Mouse (Mus musculus) lung, postnatal 14 days (tissue): ENCODE results near the gene Rbm38.
A peak's percentile ranks its signal among the peaks of the same experiment; 100 is the strongest.

Source experiments
- DNase-seq: peaks from one replicate; pipeline ENCODE4 v3.0.0; 2021

Gene Rbm38

DNA sequence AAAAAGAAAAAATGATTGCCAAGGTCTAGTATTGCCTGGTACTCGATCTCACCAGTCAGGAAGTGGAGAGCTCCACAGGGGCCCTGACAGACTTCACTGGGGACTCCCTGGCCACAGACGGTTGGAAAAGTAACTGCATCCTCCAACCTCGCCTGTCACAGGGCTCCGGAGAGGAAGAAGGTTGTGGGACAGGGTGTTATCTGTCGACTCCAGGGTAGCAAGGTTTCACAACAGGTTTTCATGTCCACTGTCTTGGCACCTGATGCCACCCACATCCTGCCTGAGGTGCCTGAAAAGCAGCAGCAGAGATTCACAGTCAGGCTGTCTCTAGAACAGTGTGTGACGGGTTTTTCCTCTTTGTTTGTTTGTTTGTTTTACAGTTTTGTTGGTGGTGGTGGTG lies 2.4 kb upstream of the Rbm38 start:
- no peak for DNase-seq

- no peak for DNase-seq
These were observed 1.7 kb upstream of the Rbm38 start for GRCm38 (mm10) chr2:173018618-173019017.

DNA sequence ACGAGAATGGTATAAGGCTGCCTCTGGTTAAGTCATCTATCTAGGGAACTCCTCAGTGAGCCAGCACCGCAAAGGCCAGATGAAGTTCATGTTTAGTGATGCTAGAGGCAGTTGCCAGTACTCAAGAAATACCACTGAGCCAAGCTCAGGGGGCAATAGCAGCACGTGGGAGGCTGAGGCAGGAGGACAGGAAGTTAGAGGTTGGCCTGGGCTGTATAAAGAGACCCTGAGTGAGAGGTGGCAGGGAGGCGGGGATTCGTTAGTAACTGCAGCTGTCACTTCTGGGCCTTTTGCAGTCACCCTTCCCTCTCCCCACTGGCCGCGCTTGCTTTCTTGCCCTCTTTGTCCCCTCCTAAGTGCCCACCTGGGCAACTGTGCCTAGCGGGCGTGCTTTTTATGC lies 976 bp upstream of the Rbm38 start:
- no peak for DNase-seq

GRCm38 (mm10) chr2:173019790-173020189 lies 508 bp upstream of the Rbm38 start:
- DNase-seq, result peak; percentile 93

- DNase-seq, result peak; percentile 95
These were observed 1.3 kb downstream of the Rbm38 start for GRCm38 (mm10) chr2:173021633-173022055.

GRCm38 (mm10) chr2:173022056-173022681 lies 1.9 kb downstream of the Rbm38 start:
- DNase-seq, result no peak

GRCm38 (mm10) chr2:173022813-173023212 lies 2.5 kb downstream of the Rbm38 start:
- no peak for DNase-seq

DNA sequence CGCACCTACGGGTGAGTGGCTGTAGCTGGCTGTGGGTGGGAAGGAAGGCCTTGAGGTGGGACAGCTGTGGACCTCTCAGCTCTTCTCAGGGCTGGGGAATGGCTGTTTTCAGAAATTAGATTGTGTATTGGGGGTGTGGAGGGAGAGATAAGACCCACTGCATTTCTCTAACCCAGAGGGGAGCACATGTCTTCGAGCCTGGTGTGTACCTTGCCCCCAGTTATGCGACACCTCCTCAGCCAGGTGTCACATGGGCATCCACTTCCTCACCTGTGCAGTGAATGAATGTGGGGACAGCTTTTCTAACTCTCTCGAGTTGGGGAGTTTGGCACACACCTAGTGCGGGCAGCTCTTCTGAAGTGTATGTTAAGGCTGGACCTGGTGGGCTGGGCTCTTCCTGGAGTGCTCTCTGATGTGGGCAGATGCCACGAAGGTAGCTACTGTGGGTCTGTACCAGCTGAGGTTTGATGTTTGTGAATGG lies 3.1 kb downstream of the Rbm38 start:
- no peak for DNase-seq

DNA sequence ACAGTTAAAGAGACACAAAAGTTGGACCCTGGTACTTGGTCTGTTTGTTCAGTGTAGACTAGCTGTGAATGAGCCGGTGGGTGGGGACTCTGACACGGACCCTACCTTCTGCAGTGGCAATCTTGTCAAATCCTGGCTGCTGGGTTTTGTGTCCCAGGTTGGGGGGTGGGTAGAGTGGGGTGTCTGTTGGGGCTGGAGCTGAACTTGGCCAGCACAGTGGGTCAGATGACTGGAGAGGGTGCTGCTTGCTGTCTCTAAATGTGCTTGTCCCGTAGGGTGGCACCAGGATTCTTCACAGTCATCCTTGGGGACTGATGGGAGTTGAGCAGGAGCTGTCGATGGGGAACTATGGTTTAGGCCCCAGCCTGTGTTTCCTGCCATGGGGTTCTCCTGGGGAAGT lies 3.7 kb downstream of the Rbm38 start:
- DNase-seq, result no peak

DNA sequence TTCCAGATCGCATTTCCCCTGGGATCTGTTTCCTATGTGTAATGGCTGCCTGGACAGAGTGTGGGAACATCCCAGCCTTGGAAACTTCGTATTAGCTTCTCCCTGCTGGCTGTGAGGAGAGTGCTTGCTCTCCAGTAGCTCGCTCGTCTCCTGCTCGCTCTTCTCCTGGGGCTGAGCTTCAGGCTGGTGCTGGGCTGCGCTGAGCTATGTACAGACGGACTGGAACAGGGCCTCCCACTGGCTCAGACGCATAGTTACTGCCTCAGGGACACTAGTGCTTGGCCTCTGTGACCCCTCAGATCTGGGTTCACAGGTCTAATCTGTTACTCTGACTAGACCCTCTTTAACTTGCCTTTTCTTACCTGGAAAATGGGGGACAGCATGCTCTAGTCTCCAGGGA lies 4.1 kb downstream of the Rbm38 start:
- DNase-seq, result no peak

DNA sequence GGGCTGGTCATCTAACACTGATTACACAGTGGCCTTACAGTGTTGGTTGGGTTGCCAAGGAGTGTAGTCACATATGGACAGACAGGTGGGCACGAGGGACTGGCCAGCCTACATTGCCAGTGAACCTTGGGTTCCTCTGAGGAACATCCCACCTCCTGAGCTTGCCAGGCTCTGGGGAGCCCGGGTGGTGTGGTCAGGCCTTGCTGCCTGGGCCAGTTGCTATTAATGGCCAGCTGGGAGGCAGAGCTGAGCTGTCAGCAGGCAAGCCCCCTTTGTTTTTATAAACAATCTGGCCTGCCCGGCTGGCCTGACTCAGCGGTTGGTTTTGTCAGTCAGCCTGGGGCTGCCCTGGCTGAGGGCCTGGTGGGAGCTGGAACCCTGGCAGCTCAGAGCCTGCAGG lies 4.6 kb downstream of the Rbm38 start:
- DNase-seq, result no peak

GRCm38 (mm10) chr2:173026286-173026685 lies 6.0 kb downstream of the Rbm38 start:
- no peak for DNase-seq

GRCm38 (mm10) chr2:173026688-173027131 lies 6.4 kb downstream of the Rbm38 start:
- peak; percentile 28 for DNase-seq

DNA sequence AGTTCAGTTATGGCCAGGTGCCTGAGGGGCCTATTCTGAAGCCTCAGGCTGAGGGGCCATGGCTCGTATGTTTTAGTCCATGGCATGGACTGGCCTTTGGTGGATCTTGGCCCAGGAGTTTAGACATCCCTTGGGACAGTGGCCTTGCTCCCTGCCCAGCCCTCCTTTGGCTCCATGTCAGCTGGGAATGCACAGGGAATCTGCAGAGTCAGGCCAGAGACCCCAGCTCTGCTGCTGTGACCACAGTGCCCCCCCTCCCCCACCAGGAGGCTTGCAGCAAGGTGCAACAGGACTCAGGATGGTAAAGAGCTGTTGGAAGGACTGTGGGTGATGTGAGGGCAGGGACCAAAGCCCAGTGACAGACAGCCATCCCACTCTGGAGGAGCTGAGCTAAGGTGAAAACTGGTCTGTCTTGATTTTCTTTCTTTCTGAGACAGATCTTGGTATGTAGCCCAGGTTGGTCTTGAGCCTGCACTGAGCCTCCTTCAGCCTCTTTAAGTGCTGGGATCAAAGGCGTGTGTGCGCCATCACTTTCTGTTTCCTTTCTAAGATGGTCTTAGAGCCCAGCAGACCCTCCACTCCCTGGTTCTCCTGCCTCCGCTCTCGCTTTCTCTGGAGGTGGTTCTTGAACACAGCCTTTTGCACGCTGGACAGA lies 7.0 kb downstream of the Rbm38 start:
- no peak for DNase-seq

GRCm38 (mm10) chr2:173027824-173028495 lies 7.7 kb downstream of the Rbm38 start:
- no peak for DNase-seq

GRCm38 (mm10) chr2:173028508-173029031 lies 8.3 kb downstream of the Rbm38 start:
- no peak for DNase-seq

GRCm38 (mm10) chr2:173030591-173031338 lies 10.5 kb downstream of the Rbm38 start:
- no peak for DNase-seq

- DNase-seq, result no peak
These were observed 13.2 kb downstream of the Rbm38 start for GRCm38 (mm10) chr2:173033531-173033930.

GRCm38 (mm10) chr2:173034998-173035397 lies 14.7 kb downstream of the Rbm38 start:
- DNase-seq, result peak; percentile 23

- DNase-seq, result no peak
These were observed 15.4 kb downstream of the Rbm38 start for GRCm38 (mm10) chr2:173035653-173036052.

- no peak for DNase-seq
These were observed 15.8 kb downstream of the Rbm38 start for GRCm38 (mm10) chr2:173036055-173036454.

- DNase-seq, result no peak
These were observed 16.3 kb downstream of the Rbm38 start for GRCm38 (mm10) chr2:173036611-173037010.

GRCm38 (mm10) chr2:173037347-173037746 lies 17.0 kb downstream of the Rbm38 start:
- DNase-seq, result no peak
